ENCODE assay signal across 20 mouse cellular contexts in the genomic region with DNA sequence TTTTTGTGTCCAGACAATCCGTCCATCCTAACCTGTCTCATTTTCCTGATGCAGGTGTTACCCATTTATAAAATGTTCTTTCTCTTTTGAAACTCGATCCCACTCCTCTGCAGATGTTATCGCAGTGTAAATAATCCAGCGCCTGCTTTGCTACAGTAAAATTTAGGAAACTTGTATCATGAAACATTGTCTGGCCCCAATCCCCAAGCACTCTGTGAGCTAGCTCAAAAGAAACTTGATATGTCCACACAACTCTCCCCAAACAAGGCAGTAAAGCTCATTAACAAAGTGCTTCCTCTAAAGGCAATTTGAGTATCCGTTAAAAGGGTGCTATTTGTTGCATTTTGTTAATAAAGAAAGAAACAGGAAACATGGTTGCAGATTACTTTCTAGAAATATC.
DNase-seq lines count a peak whose midpoint lies in the region; ATAC-seq lines count a peak whose summit lies in the region.
"Had no signal": no experiment of that assay in that cellular context is flagged by ENCODE, and none has a peak within 500 bp of the region (broad histone marks: within the 10 kb centered on the region; RNA-seq: fewer than 3 reads in every experiment).

No protein-coding gene starts in this region.

- peak; percentile 10 for DNase-seq in embryo, embryonic 10 days (ENCODE audit: low spot score)
- no peak for DNase-seq in embryo, embryonic 9.5 days (ENCODE audit: extremely low spot score)
- DNase-seq in kidney, postnatal 10 days = no peak
- DNase-seq in limb, embryonic 10.5 days (ENCODE audit: low spot score) = no peak
- DNase-seq in adrenal gland, adult 2 months = no peak
- DNase-seq: adrenal gland, postnatal 10 days; B cell, adult 2 months; cerebellum, adult 11-12 months; cerebellum, adult 9-10 months; cerebellum, postnatal 25 days; gastrocnemius, postnatal 14 days; heart, adult 2 months; heart, postnatal 36 days had no signal

- H3K4me2 ChIP-seq in kidney, embryonic 14.5 days (replicated peaks; ENCODE audit: low read depth, low read length) = peak overlapping the region; percentile 10; the same call in 1 of the 2 replicates
- no peak overlapping the region for H3K4me2 ChIP-seq in limb, embryonic 12.5 days
- H3K4me2 ChIP-seq: forebrain, embryonic 15.5 days; heart, embryonic 12.5 days; hindbrain, embryonic 15.5 days had no signal

- WGBS in kidney, embryonic 14.5 days = 10% methylated on average over 5 of the region's 5 CpGs
- 14% methylated on average over 5 of the region's 5 CpGs for WGBS in limb, embryonic 12.5 days
- WGBS in limb, embryonic 10.5 days = 47% methylated on average over 5 of the region's 5 CpGs

- ATAC-seq in kidney, embryonic 14.5 days (ENCODE audit: low FRiP score, low TSS enrichment) = peak; percentile 70
- 0 out of 2 replicates have a peak, but pooled peaks have one; percentile 52 for ATAC-seq in limb, embryonic 12.5 days (ENCODE audit: insufficient number of reproducible peaks, insufficient read depth, low FRiP score, low TSS enrichment, low read depth)
- ATAC-seq: CD4-positive, CD25-positive, alpha-beta regulatory T cell, adult 4 months; forebrain, embryonic 15.5 days had no signal

- no peak overlapping the region for H3K9ac ChIP-seq in kidney, embryonic 14.5 days (ENCODE audit: low read depth, low read length)
- no peak overlapping the region for H3K9ac ChIP-seq in limb, embryonic 12.5 days (replicated peaks)
- H3K9ac ChIP-seq: forebrain, embryonic 15.5 days; heart, embryonic 12.5 days; hindbrain, embryonic 15.5 days had no signal

- no peak overlapping the region for H3K27ac ChIP-seq in kidney, embryonic 14.5 days (ENCODE audit: low read depth, low read length)
- H3K27ac ChIP-seq in limb, embryonic 12.5 days = no peak overlapping the region
- no peak overlapping the region for H3K27ac ChIP-seq in limb, embryonic 10.5 days
- H3K27ac ChIP-seq: forebrain, embryonic 15.5 days; heart, adult 2 months; hindbrain, embryonic 15.5 days had no signal

- H3K4me1 ChIP-seq in kidney, embryonic 14.5 days (ENCODE audit: control insufficient read depth, insufficient read depth, low read length) = 0 out of 2 replicates have a peak, but pooled peaks cover 8% of the 10 kb centered on the region
- peaks cover 16% of the 10 kb centered on the region for H3K4me1 ChIP-seq in limb, embryonic 12.5 days (replicated peaks)
- peaks cover 17% of the 10 kb centered on the region for H3K4me1 ChIP-seq in limb, embryonic 10.5 days
- H3K4me1 ChIP-seq: forebrain, embryonic 15.5 days; heart, embryonic 12.5 days had no signal

- H3K36me3 ChIP-seq in kidney, embryonic 14.5 days (ENCODE audit: control insufficient read depth, insufficient read depth, low read length) = no peaks in the 10 kb centered on the region
- no peaks in the 10 kb centered on the region for H3K36me3 ChIP-seq in limb, embryonic 12.5 days
- H3K36me3 ChIP-seq in limb, embryonic 10.5 days = no peaks in the 10 kb centered on the region
- H3K36me3 ChIP-seq: forebrain, embryonic 15.5 days; G1E; heart, embryonic 12.5 days; hindbrain, embryonic 15.5 days had no signal

- no peak overlapping the region for H3K4me3 ChIP-seq in kidney, embryonic 14.5 days (ENCODE audit: low read length)
- H3K4me3 ChIP-seq in limb, embryonic 12.5 days (replicated peaks) = no peak overlapping the region
- no peak overlapping the region for H3K4me3 ChIP-seq in limb, embryonic 10.5 days
- H3K4me3 ChIP-seq: forebrain, embryonic 15.5 days; heart, adult 2 months; heart, embryonic 12.5 days; hindbrain, embryonic 15.5 days had no signal

- H3K9me3 ChIP-seq in kidney, embryonic 14.5 days (ENCODE audit: control insufficient read depth, low read length) = no peaks in the 10 kb centered on the region
- no peaks in the 10 kb centered on the region for H3K9me3 ChIP-seq in limb, embryonic 12.5 days
- H3K9me3 ChIP-seq in limb, embryonic 10.5 days (replicated peaks) = no peaks in the 10 kb centered on the region
- H3K9me3 ChIP-seq: forebrain, embryonic 15.5 days; G1E; heart, embryonic 12.5 days; hindbrain, embryonic 15.5 days had no signal

- no peaks in the 10 kb centered on the region for H3K27me3 ChIP-seq in kidney, embryonic 14.5 days (ENCODE audit: control insufficient read depth, insufficient read depth, low read length)
- H3K27me3 ChIP-seq in limb, embryonic 12.5 days = no peaks in the 10 kb centered on the region
- H3K27me3 ChIP-seq in limb, embryonic 10.5 days (ENCODE audit: low read depth, poor library complexity, severe bottlenecking) = no peaks in the 10 kb centered on the region
- H3K27me3 ChIP-seq: forebrain, embryonic 15.5 days; heart, embryonic 12.5 days; hindbrain, embryonic 15.5 days had no signal
